20 mouse cellular contexts compared by ENCODE assay signal in genomic region chr4:120660485-120660884, GRCm38 (mm10). TPM values are rescaled to one million over a fixed set of nuclear protein-coding genes. Genes with fewer than 3 reads are reported as not detected.
DNase-seq lines count a peak whose midpoint lies in the region; TF ChIP-seq lines count a peak whose summit lies in the region.
"Had no signal": no experiment of that assay in that cellular context is flagged by ENCODE, and none has a peak within 500 bp of the region (broad histone marks: within the 10 kb centered on the region; RNA-seq: fewer than 3 reads in every experiment).

No protein-coding gene starts in this region.

- peak; percentile 6 to 18 for DNase-seq in layer of hippocampus, postnatal 36 days
- no peak for DNase-seq in layer of hippocampus, adult 8-10 months (ENCODE audit: low spot score in 2 of 2)
- DNase-seq in left cerebral cortex, adult 9 months (ENCODE audit: low spot score in 2 of 2), result peak; percentile 71 to 73
- DNase-seq in right cerebral cortex, postnatal 25 days, result peak; percentile 62
- no peak for DNase-seq in thymus, adult 18-20 months
- DNase-seq in spleen, postnatal 36 days (ENCODE audit: low spot score in 2 of 2), result no peak
- DNase-seq: B cell, adult 2 months; cerebellum, adult 8-10 months; gastrocnemius, adult 2 months; kidney, adult 9 months; kidney, postnatal 25 days; thymus, postnatal 36 days had no signal

- peaks cover 2% of the 10 kb centered on the region; the same call in 1 of the 2 replicates for H3K4me1 ChIP-seq in cortical plate, adult 2 months (ENCODE audit: control insufficient read depth, insufficient read depth, low read length)
- H3K4me1 ChIP-seq: forebrain, embryonic 12.5 days; hindbrain, embryonic 15.5 days; intestine, embryonic 15.5 days; midbrain, embryonic 15.5 days had no signal

- no peak overlapping the region for H3K4me3 ChIP-seq in cortical plate, adult 2 months (ENCODE audit: insufficient read depth, low read length)
- H3K4me3 ChIP-seq: forebrain, embryonic 12.5 days; gastrocnemius, adult 2 months; heart, embryonic 12.5 days; hindbrain, embryonic 15.5 days; intestine, embryonic 15.5 days; midbrain, embryonic 15.5 days; myocyte had no signal

- no peak for TF ChIP-seq POLR2A in cortical plate, adult 2 months (IDR thresholded peaks at IDR 0.05; ENCODE audit: extremely low read depth, insufficient read depth, low read length)

- H3K27ac ChIP-seq in cortical plate, adult 2 months (ENCODE audit: insufficient read depth, low read length), result peak overlapping the region; percentile 91
- H3K27ac ChIP-seq: forebrain, embryonic 12.5 days; gastrocnemius, adult 2 months; hindbrain, embryonic 15.5 days; intestine, embryonic 15.5 days; liver, embryonic 14.5 days; midbrain, embryonic 15.5 days had no signal

- TF ChIP-seq CTCF in cortical plate, adult 2 months (IDR thresholded peaks at IDR 0.05; ENCODE audit: extremely low read depth, insufficient read depth, low read length), result no peak

RNA-seq across cellular contexts. Expression of gene Cited4, which starts 5.9 kb away (rescaled TPM):
- total RNA-seq in layer of hippocampus, postnatal 36 days (2021), result 1 to 10 TPM; 1.6 to 1.8 TPM
- total RNA-seq in layer of hippocampus, adult 8-10 months (2022), result 1 to 10 TPM; 1.5 to 3.7 (median 3.1) TPM
- polyA plus RNA-seq in cortical plate, adult 2 months (2012; rRNA removed), result 16.8 and 18.1 TPM in 2 replicates
- polyA plus RNA-seq: myocyte had no signal

Comparison
In these comparisons a context has a peak if more than half of its experiments do, and no peak if none do; other contexts are left out.
1. DNase-seq: peak in layer of hippocampus, postnatal 36 days (2 of 2), left cerebral cortex, adult 9 months (2 of 2) and right cerebral cortex, postnatal 25 days (single experiment); none in layer of hippocampus, adult 8-10 months (0 of 2), thymus, adult 18-20 months (0 of 2) and spleen, postnatal 36 days (0 of 2).